Mouse (Mus musculus): ENCODE data around the gene Naa38.

The Naa38 gene

DNA sequence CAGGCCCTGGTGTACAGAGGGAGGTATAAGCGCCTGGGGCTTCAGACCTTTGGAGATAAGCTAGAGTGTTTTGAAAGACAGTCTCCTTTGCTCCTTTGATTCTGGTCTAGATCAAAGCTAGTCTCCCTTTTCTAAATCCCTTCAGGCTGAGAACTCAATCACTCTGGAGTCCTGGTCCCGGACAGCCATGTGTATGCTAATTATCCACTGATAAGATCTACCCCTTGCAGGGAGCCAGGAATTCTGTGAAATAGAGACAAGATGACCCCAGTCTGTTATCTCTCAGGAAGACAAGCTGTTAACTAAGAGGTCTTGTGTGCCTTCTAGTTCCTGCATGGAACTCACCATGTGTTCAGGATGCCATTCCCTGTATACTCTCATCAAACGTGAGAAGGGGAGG is 42.0 kb downstream of the Naa38 start:
- peak; percentile 52 for DNase-seq (ENCODE audit: low spot score)

DNA sequence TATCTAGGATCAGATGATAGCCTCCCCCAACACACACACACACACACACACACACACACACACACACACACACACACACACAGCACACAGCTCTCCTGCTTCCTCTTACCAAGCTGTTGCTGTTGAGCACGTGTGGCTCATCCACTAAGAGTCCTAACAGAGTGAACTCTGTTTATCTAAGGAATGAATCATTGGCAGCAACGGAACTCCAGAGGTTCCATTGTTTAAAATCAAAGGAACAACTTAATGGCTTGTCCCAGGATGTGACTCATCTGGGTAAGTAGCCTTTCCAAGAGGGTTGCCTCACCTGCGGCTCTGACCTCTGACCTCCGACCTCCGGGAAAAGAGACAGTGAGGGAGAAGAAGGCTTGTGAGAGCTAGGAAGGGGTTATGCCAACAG is 48.0 kb downstream of the Naa38 start:
- DNase-seq (ENCODE audit: low spot score) = peak; percentile 60
